Mouse (Mus musculus): ENCODE data around the gene Cbx1. TPM values are rescaled to one million over a fixed set of nuclear protein-coding genes. Genes with fewer than 3 reads are reported as not detected.

Gene Cbx1
- total and polyA plus RNA-seq, 3 experiments, result 8.4 to 36.9 (median 34.8) TPM

DNA sequence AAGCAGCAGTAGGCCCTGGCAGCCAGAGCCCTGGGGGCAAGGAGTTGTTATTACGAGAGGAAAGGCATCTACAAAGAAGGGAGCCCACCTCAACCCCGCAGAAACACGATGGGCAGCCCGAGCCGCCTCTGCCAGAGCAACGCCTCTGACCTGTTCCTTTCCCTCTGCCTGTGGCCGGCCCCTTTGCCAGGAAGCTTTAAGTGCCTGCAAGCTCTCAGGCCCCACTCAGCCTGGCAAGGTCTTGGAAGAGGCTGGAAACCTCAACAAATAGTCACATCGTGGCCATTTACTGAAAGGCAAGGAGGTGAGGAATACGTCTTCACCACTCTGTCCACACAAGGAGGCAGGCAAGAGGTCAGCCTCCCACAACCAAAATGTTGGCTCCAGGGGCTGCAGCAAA lies 20.7 kb upstream of the Cbx1 start:
- Histone ChIP-seq H3K4me1 (ENCODE audit: control insufficient read depth, insufficient read depth, low read length) (peaks cover 8% of the 10 kb centered on the region), H3K79me2 (replicated peaks; ENCODE audit: control insufficient read depth, insufficient read depth, low read length) (no peaks in the 10 kb centered on the region), H3K27ac (no peak overlapping the region), H3K9ac (ENCODE audit: low read depth, low read length) (no peak overlapping the region), H3K27me3 (ENCODE audit: control insufficient read depth, insufficient read depth, low read length) (no peaks in the 10 kb centered on the region), H3K4me3 (no peak overlapping the region), H3K36me3 (ENCODE audit: control insufficient read depth, insufficient read depth, low read length) (no peaks in the 10 kb centered on the region)
- WGBS, result 64% methylated on average over 9 of the region's 9 CpGs
- TF ChIP-seq POLR2A (IDR thresholded peaks at IDR 0.05; ENCODE audit: insufficient read depth, low read depth, low read length), result no peak
- TF ChIP-seq EP300 (IDR thresholded peaks at IDR 0.05; ENCODE audit: insufficient read depth, low read depth, low read length), result no peak
- no peak for TF ChIP-seq CTCF (IDR thresholded peaks at IDR 0.05)
- DNase-seq, result no peak
- intact Hi-C loops (cut with DNase I), result no loop called here

DNA sequence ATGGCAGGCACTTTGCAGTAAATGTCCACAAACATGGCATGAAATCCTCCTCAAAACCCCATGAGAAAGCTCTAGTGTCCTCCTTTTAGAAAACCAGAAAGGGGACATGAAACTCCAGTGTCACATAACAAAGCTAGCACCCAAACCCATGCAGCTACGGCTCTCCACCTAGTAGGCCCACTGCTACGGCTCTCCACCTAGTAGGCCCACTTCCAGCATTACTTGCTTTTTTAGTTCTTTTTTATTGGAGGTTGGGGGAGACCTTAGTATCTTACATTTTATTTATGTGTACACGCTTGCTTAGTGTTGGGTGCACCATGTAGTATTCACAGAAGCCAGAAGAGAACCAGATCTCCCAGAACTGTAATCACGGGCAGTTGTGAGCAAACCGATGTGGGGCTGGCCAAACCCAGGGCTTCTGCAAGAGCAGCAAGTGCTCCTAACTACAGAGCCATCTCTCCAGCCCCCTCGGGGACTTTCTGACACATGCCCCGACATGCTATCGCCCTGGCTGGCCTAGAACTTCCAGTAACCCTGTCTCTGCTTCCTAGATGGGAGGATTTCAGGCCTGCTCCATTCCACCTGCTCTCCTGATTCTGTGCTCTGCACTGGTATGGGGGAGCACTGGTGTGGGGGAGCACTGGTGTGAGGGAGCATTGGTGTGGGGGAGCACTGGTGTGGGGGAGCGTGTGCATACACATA lies 17.5 kb upstream of the Cbx1 start:
- DNase-seq, result no peak
- no peak overlapping the region for H3K9ac ChIP-seq (ENCODE audit: low read depth, low read length)
- TF ChIP-seq POLR2A (IDR thresholded peaks at IDR 0.05; ENCODE audit: insufficient read depth, low read depth, low read length) (no peak), EP300 (IDR thresholded peaks at IDR 0.05; ENCODE audit: insufficient read depth, low read depth, low read length) (no peak), CTCF (IDR thresholded peaks at IDR 0.05) (no peak)
- 0 out of 2 replicates have a peak, but pooled peaks cover 2% of the 10 kb centered on the region for H3K36me3 ChIP-seq (ENCODE audit: control insufficient read depth, insufficient read depth, low read length)
- peaks cover 5% of the 10 kb centered on the region for H3K4me1 ChIP-seq (ENCODE audit: control insufficient read depth, insufficient read depth, low read length)
- H3K27ac ChIP-seq, result no peak overlapping the region
- 95% methylated on average over 9 of the region's 9 CpGs for WGBS
- no peaks in the 10 kb centered on the region for H3K27me3 ChIP-seq (ENCODE audit: control insufficient read depth, insufficient read depth, low read length)
- H3K79me2 ChIP-seq (replicated peaks; ENCODE audit: control insufficient read depth, insufficient read depth, low read length), result no peaks in the 10 kb centered on the region
- no peak overlapping the region for H3K4me3 ChIP-seq
- intact Hi-C loops (cut with DNase I), result no loop called here

DNA sequence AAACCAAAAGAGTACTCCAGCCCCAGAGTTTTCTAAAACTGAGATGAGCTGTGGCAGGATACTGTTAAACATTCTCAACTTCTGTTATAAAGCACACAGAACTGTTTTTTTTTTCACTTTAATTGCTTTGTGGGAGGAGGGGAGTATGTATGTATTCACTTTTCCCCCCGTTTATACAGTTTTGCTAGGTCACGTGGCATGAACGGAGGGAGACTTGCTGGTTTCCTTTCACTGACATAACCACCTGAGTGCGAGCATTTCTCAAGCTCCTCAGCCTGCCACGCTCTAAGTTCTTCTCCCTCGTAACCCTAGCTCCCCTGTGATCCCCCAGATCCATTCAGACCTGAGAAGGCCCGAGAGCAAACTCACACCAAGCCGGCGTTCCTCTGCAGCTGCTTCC lies 16.5 kb upstream of the Cbx1 start:
- no peaks in the 10 kb centered on the region for H3K79me2 ChIP-seq (replicated peaks; ENCODE audit: control insufficient read depth, insufficient read depth, low read length)
- no peak overlapping the region for H3K27ac ChIP-seq
- 92% methylated on average over 9 of the region's 9 CpGs for WGBS
- H3K4me1 ChIP-seq (ENCODE audit: control insufficient read depth, insufficient read depth, low read length), result peaks cover 9% of the 10 kb centered on the region
- TF ChIP-seq CTCF (IDR thresholded peaks at IDR 0.05) (no peak), POLR2A (IDR thresholded peaks at IDR 0.05; ENCODE audit: insufficient read depth, low read depth, low read length) (no peak), EP300 (IDR thresholded peaks at IDR 0.05; ENCODE audit: insufficient read depth, low read depth, low read length) (no peak)
- H3K9ac ChIP-seq (ENCODE audit: low read depth, low read length), result no peak overlapping the region
- intact Hi-C loops (cut with DNase I), result no loop called here
- DNase-seq, result no peak
- H3K27me3 ChIP-seq (ENCODE audit: control insufficient read depth, insufficient read depth, low read length), result no peaks in the 10 kb centered on the region
- H3K4me3 ChIP-seq, result no peak overlapping the region
- 0 out of 2 replicates have a peak, but pooled peaks cover 2% of the 10 kb centered on the region for H3K36me3 ChIP-seq (ENCODE audit: control insufficient read depth, insufficient read depth, low read length)

DNA sequence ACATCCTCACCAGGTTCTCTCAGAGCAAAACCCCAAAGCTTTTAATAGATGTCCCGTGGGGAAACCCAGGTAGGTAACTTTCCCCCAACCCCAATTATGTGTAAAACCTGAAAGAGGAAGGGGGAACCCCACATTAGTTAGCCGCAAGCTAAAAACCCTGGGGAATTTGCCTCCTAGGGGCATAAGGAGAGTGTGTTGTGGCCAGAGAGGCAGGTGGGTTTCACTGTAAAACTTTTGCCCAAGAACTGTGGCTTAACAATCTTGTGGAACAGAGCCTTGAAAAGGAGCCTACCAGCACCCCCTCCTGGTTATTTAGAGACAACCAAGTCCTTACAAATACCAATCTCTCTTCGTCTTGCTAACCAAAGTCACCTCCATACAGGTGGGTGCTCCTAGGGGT lies 14.4 kb upstream of the Cbx1 start:
- intact Hi-C loops (cut with DNase I), result loop anchor here (2.0 kb wide), 1 partner anchor 14 kb away; the partner anchor contains the start of gene Cbx1
- H3K9ac ChIP-seq (ENCODE audit: low read depth, low read length), result peak overlapping the region; percentile 55; the same call in 1 of the 2 replicates
- TF ChIP-seq POLR2A (IDR thresholded peaks at IDR 0.05; ENCODE audit: insufficient read depth, low read depth, low read length), result no peak
- peak; percentile 36 for TF ChIP-seq CTCF (IDR thresholded peaks at IDR 0.05)
- no peak for TF ChIP-seq EP300 (IDR thresholded peaks at IDR 0.05; ENCODE audit: insufficient read depth, low read depth, low read length)
- H3K36me3 ChIP-seq (ENCODE audit: control insufficient read depth, insufficient read depth, low read length), result 0 out of 2 replicates have a peak, but pooled peaks cover 2% of the 10 kb centered on the region
- peak overlapping the region; percentile 75 for H3K27ac ChIP-seq
- no peak for DNase-seq
- no peaks in the 10 kb centered on the region for H3K79me2 ChIP-seq (replicated peaks; ENCODE audit: control insufficient read depth, insufficient read depth, low read length)
- no peak overlapping the region for H3K4me3 ChIP-seq
- WGBS, result 71% methylated on average over 3 of the region's 3 CpGs
- peaks cover 9% of the 10 kb centered on the region for H3K4me1 ChIP-seq (ENCODE audit: control insufficient read depth, insufficient read depth, low read length)
- H3K27me3 ChIP-seq (ENCODE audit: control insufficient read depth, insufficient read depth, low read length), result no peaks in the 10 kb centered on the region

DNA sequence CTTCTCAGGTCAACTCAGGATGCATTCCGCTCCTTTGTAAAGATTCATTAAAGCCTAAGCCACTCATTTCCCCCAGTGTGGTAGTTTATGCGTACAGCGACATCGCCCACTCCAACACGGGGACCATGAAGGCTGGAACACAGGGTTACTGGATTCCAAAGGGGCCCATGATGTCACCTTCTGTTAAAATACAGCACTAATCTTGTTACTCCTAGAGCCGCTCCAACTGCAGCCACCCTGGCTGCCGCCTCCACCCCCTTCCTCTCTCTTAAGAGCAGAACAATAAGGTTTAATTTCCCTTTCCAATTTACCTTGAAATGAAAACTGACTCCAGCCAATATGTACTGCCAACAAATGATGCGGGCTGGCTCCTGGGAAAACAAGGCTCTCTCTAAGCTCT lies 13.9 kb upstream of the Cbx1 start:
- peaks cover 9% of the 10 kb centered on the region for H3K4me1 ChIP-seq (ENCODE audit: control insufficient read depth, insufficient read depth, low read length)
- H3K27ac ChIP-seq, result peak overlapping the region; percentile 75
- peak overlapping the region; percentile 55 for H3K9ac ChIP-seq (ENCODE audit: low read depth, low read length)
- H3K79me2 ChIP-seq (replicated peaks; ENCODE audit: control insufficient read depth, insufficient read depth, low read length), result no peaks in the 10 kb centered on the region
- H3K27me3 ChIP-seq (ENCODE audit: control insufficient read depth, insufficient read depth, low read length), result no peaks in the 10 kb centered on the region
- TF ChIP-seq CTCF (IDR thresholded peaks at IDR 0.05) (no peak), POLR2A (IDR thresholded peaks at IDR 0.05; ENCODE audit: insufficient read depth, low read depth, low read length) (no peak), EP300 (IDR thresholded peaks at IDR 0.05; ENCODE audit: insufficient read depth, low read depth, low read length) (no peak)
- 0 out of 2 replicates have a peak, but pooled peaks cover 2% of the 10 kb centered on the region for H3K36me3 ChIP-seq (ENCODE audit: control insufficient read depth, insufficient read depth, low read length)
- WGBS, result 58% methylated on average over 8 of the region's 8 CpGs
- intact Hi-C loops (cut with DNase I), result loop anchor here (2.0 to 5.0 kb wide), 2 partner anchors 14 to 87 kb away; partner anchors contain the start of gene Cbx1
- no peak overlapping the region for H3K4me3 ChIP-seq
- no peak for DNase-seq

DNA sequence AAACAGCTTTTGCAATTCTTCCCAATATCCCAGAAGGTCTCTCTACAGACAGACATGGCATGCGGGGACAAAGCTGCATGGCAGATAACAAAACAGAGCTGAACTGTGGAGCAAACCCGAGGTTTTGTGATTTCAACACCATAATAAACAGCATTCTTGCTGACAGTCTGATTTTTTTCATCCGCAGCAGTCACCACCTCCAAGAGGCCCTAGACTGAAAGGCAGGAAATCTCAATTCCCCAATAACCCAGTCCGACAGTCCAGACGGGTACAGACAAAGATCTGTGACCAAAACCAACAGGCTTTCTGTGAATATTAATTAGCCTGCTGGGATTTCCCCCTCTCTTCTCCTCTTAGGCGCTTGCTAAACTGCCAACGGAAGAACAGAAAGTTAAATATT lies 13.3 kb upstream of the Cbx1 start:
- intact Hi-C loops (cut with DNase I), result loop anchor here (2.0 to 5.0 kb wide), 3 partner anchors 13 to 87 kb away; partner anchors contain the start of gene Cbx1
- Histone ChIP-seq H3K27me3 (ENCODE audit: control insufficient read depth, insufficient read depth, low read length) (no peaks in the 10 kb centered on the region), H3K4me1 (ENCODE audit: control insufficient read depth, insufficient read depth, low read length) (peaks cover 9% of the 10 kb centered on the region), H3K9ac (ENCODE audit: low read depth, low read length) (peak overlapping the region; percentile 15; the same call in 1 of the 2 replicates), H3K4me3 (no peak overlapping the region), H3K27ac (peak overlapping the region; percentile 75), H3K36me3 (ENCODE audit: control insufficient read depth, insufficient read depth, low read length) (0 out of 2 replicates have a peak, but pooled peaks cover 2% of the 10 kb centered on the region), H3K79me2 (replicated peaks; ENCODE audit: control insufficient read depth, insufficient read depth, low read length) (no peaks in the 10 kb centered on the region)
- WGBS, result 47% methylated on average over 7 of the region's 7 CpGs
- no peak for DNase-seq
- no peak for TF ChIP-seq CTCF (IDR thresholded peaks at IDR 0.05)
- TF ChIP-seq EP300 (IDR thresholded peaks at IDR 0.05; ENCODE audit: insufficient read depth, low read depth, low read length), result no peak
- TF ChIP-seq POLR2A (IDR thresholded peaks at IDR 0.05; ENCODE audit: insufficient read depth, low read depth, low read length), result no peak
